Mouse (Mus musculus) heart, embryonic 15.5 days (tissue): ENCODE results near the gene Klhl13. TPM values are rescaled to one million over a fixed set of nuclear protein-coding genes. Genes with fewer than 3 reads are reported as not detected.

Experiments used
- ATAC-seq: fragments of 200-750 bp; cut with Nextera tagmentation; replicated peaks from 2 replicates; pipeline ENCODE4 v1.8.0; 2017; ENCODE audit warnings: low read depth, moderate TSS enrichment; ENCODE audit not compliant: insufficient number of reproducible peaks, insufficient read depth, low FRiP score
- H3K27ac ChIP-seq: fragments of 300-500 bp; sonication (generic); 2 replicates; pipeline ENCODE4 v1.5.1; 2015; ENCODE audit warnings: mild to moderate bottlenecking, inconsistent platforms
- H3K27me3 ChIP-seq: fragments of 300-500 bp; sonication (generic); 2 replicates; pipeline ENCODE4 v1.6.1; 2015; ENCODE audit warnings: inconsistent platforms
- H3K36me3 ChIP-seq: fragments of 300-500 bp; sonication (generic); 2 replicates; pipeline ENCODE4 v1.6.1; 2015; ENCODE audit warnings: mild to moderate bottlenecking, inconsistent platforms
- H3K4me1 ChIP-seq: fragments of 300-500 bp; sonication (generic); replicated peaks from 2 replicates; pipeline ENCODE4 v1.6.1; 2015; ENCODE audit warnings: inconsistent platforms
- H3K4me2 ChIP-seq: fragments of 300-500 bp; sonication (generic); 2 replicates; pipeline ENCODE4 v1.6.1; 2015; ENCODE audit warnings: inconsistent platforms, mild to moderate bottlenecking, moderate library complexity
- H3K4me3 ChIP-seq: fragments of 300-500 bp; sonication (generic); 2 replicates; pipeline ENCODE4 v1.5.1; 2015; ENCODE audit warnings: mild to moderate bottlenecking, inconsistent platforms
- H3K9ac ChIP-seq: fragments of 300-500 bp; sonication (generic); 2 replicates; pipeline ENCODE4 v1.6.1; 2015; ENCODE audit warnings: mild to moderate bottlenecking, inconsistent platforms
- H3K9me3 ChIP-seq: fragments of 300-500 bp; sonication (generic); replicated peaks from 2 replicates; pipeline ENCODE4 v1.6.1; 2016; ENCODE audit warnings: inconsistent platforms
- WGBS: fragments of 180-500 bp; shearing (Covaris S2); methylation state at CpG from one replicate; pipeline ENCODE4 v1.1.7; 2015; ENCODE audit warnings: mixed read lengths; 5-methylcytosine and 5-hydroxymethylcytosine counted together
- polyA plus RNA-seq: library from polyadenylated mRNA; unstranded; fragments of >200 nt; fragmentation: Nextera tagmentation; extraction: Ambion mirVana; gene quantifications from 2 replicates; pipeline ENCODE4 v1.2.1, GENCODE M21; 2015

The Klhl13 gene
- polyA plus RNA-seq, result 69.7 and 72.3 TPM in 2 replicates

DNA sequence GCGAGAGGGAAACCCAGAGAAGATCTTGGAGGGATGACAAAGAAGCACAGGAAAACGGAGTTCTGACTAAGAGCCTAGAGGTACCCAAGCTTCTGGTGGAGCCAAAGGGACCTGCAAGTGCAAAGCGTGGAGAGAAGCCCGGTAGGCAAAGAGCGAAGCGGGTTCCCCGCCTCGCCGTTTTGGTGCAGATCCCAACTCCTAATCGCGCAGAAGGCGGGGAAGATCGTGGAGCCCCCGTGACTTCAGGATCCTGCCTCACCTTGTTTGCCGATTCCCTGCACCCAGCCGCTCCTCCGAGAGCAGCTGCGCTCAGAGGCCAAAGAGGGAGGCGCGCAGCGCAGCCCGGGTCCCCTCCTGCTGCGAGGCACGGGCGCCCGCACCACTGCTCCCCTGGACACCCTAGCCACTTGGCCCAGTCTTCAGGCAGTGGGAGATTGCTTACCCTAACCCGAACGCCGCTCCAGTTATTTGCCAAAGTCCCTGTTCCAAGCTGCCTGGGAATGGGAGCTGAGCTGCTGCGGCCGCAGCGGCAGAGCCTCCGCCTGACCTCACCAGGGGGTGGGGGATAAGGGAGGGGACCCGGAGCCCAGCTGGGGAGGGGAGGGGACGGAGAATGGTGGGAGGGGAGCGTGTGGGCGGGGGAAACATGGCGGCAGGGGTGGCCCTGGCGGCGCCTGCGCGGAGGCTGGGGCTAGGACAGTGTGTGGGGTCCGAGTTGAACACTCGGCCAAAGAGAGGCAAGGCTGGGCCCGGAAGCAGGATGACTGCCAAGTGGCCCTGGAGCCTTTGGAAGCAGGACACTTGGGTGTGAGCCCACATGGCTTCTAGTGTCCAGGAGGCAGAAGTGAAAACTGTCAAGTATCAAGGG lies at the start of gene Klhl13:
Gene Klhl13 (minus strand): TSS at position 569 of the 868 bp plus-strand sequence.
- Histone ChIP-seq H3K4me3 (peak within 1 kb of the TSS; percentile 66), H3K27me3 (no peaks in the 10 kb centered on the region), H3K36me3 (no peaks in the 10 kb centered on the region), H3K9me3 (no peaks in the 10 kb centered on the region), H3K27ac (peak within 1 kb of the TSS; percentile 90), H3K9ac (peak within 1 kb of the TSS; percentile 64), H3K4me1 (no peaks in the 10 kb centered on the region), H3K4me2 (peak within 1 kb of the TSS; percentile 59)
- WGBS, result 6% methylated on average over 45 of the region's 45 CpGs
- ATAC-seq, result peak; percentile 92

GRCm38 (mm10) chrX:23409296-23410149 lies 44.6 kb upstream of the Klhl13 start:
- Histone ChIP-seq H3K27me3 (no peaks in the 10 kb centered on the region), H3K9me3 (no peaks in the 10 kb centered on the region), H3K4me2 (no peak overlapping the region), H3K4me1 (no peaks in the 10 kb centered on the region), H3K9ac (no peak overlapping the region), H3K36me3 (no peaks in the 10 kb centered on the region), H3K27ac (no peak overlapping the region), H3K4me3 (no peak overlapping the region)
- ATAC-seq, result no peak
- WGBS, result 51% methylated on average over 4 of the region's 4 CpGs

- no peaks in the 10 kb centered on the region for H3K27me3 ChIP-seq
- no peak overlapping the region for H3K9ac ChIP-seq
- no peak overlapping the region for H3K27ac ChIP-seq
- no peak for ATAC-seq
- no peaks in the 10 kb centered on the region for H3K4me1 ChIP-seq
- H3K4me2 ChIP-seq, result no peak overlapping the region
- WGBS, result 57% methylated on average over 4 of the region's 4 CpGs
- no peak overlapping the region for H3K4me3 ChIP-seq
- H3K9me3 ChIP-seq, result no peaks in the 10 kb centered on the region
- no peaks in the 10 kb centered on the region for H3K36me3 ChIP-seq
Observed at GRCm38 (mm10) chrX:23388716-23389115, 23.8 kb upstream of the Klhl13 start.

GRCm38 (mm10) chrX:23363441-23363840 lies 1.4 kb downstream of the Klhl13 start:
- Histone ChIP-seq H3K36me3 (no peaks in the 10 kb centered on the region), H3K4me3 (peak overlapping the region; percentile 66), H3K27me3 (no peaks in the 10 kb centered on the region), H3K4me2 (peak overlapping the region; percentile 59), H3K4me1 (no peaks in the 10 kb centered on the region), H3K9me3 (no peaks in the 10 kb centered on the region), H3K9ac (peak overlapping the region; percentile 1; the same call in 1 of the 2 replicates), H3K27ac (no peak overlapping the region)
- ATAC-seq, result no peak
- WGBS, result 40% methylated on average over 6 of the region's 6 CpGs

- H3K4me1 ChIP-seq, result no peaks in the 10 kb centered on the region
- WGBS, result 76% methylated on average over 3 of the region's 3 CpGs
- H3K27me3 ChIP-seq, result no peaks in the 10 kb centered on the region
- H3K36me3 ChIP-seq, result no peaks in the 10 kb centered on the region
- H3K9me3 ChIP-seq, result no peaks in the 10 kb centered on the region
- H3K27ac ChIP-seq, result no peak overlapping the region
- no peak overlapping the region for H3K4me2 ChIP-seq
- H3K9ac ChIP-seq, result no peak overlapping the region
- H3K4me3 ChIP-seq, result no peak overlapping the region
- no peak for ATAC-seq
Observed at GRCm38 (mm10) chrX:23360446-23360845, 4.4 kb downstream of the Klhl13 start.

- Histone ChIP-seq H3K4me2 (no peak overlapping the region), H3K36me3 (no peaks in the 10 kb centered on the region), H3K9me3 (no peaks in the 10 kb centered on the region), H3K27me3 (no peaks in the 10 kb centered on the region), H3K4me1 (no peaks in the 10 kb centered on the region), H3K4me3 (no peak overlapping the region), H3K9ac (no peak overlapping the region), H3K27ac (no peak overlapping the region)
- ATAC-seq, result no peak
- 80% methylated on average over 1 of the region's 1 CpGs for WGBS
Observed at GRCm38 (mm10) chrX:23350083-23350482, 14.8 kb downstream of the Klhl13 start.

GRCm38 (mm10) chrX:23328116-23328515 lies 36.8 kb downstream of the Klhl13 start:
- H3K27ac ChIP-seq, result no peak overlapping the region
- no peak for ATAC-seq
- WGBS, result 73% methylated on average over 1 of the region's 1 CpGs
- H3K27me3 ChIP-seq, result no peaks in the 10 kb centered on the region
- H3K4me2 ChIP-seq, result no peak overlapping the region
- no peak overlapping the region for H3K4me3 ChIP-seq
- H3K36me3 ChIP-seq, result no peaks in the 10 kb centered on the region
- no peaks in the 10 kb centered on the region for H3K4me1 ChIP-seq
- no peaks in the 10 kb centered on the region for H3K9me3 ChIP-seq
- no peak overlapping the region for H3K9ac ChIP-seq

- Histone ChIP-seq H3K27ac (no peak overlapping the region), H3K4me3 (no peak overlapping the region), H3K36me3 (no peaks in the 10 kb centered on the region)
Observed at GRCm38 (mm10) chrX:23318857-23319256, 46.0 kb downstream of the Klhl13 start.

DNA sequence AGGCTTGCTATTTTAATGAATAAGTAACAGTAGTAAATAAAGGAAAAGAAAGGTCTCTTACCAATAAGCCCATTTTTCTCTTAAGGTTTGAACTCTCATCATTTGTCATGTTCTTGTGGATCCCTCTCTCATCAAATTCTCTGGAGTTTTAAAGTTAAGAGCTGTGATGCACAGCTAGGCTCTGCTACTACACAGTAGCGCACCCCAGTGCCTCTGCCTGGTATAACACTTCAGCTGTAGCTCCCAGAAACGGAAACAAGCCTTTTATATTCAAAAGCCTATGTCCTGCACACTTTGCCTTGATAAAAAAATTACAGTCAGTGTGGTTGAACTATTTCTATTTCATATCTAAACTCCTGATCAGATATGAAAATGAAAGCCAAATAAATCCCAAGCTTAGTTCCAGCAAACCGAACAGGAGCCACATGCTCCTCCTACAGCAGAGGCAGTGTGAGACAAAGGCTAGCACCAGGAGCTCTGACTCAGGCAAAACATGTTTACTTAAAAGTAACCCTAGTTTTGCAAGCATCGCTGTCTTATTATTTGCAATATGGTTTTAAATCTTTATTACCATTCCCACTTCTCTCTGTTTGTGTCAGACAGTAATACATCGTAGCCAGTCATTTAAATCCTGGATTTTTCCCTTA lies 68.8 kb downstream of the Klhl13 start:
- H3K36me3 ChIP-seq, result no peaks in the 10 kb centered on the region
- H3K9me3 ChIP-seq, result no peaks in the 10 kb centered on the region
- no peak for ATAC-seq
- no peak overlapping the region for H3K9ac ChIP-seq
- H3K27ac ChIP-seq, result no peak overlapping the region
- 36% methylated on average over 5 of the region's 5 CpGs for WGBS
- no peak overlapping the region for H3K4me2 ChIP-seq
- no peak overlapping the region for H3K4me3 ChIP-seq
- H3K4me1 ChIP-seq, result no peaks in the 10 kb centered on the region
- no peaks in the 10 kb centered on the region for H3K27me3 ChIP-seq

More at GRCm38 (mm10) chrX:23318857-23319256, 46.0 kb downstream of the Klhl13 start:
- ATAC-seq, result no peak
- no peaks in the 10 kb centered on the region for H3K4me1 ChIP-seq
- no peak overlapping the region for H3K4me2 ChIP-seq
- H3K9me3 ChIP-seq, result no peaks in the 10 kb centered on the region
- no peaks in the 10 kb centered on the region for H3K27me3 ChIP-seq
- H3K9ac ChIP-seq, result no peak overlapping the region

- Histone ChIP-seq H3K36me3 (no peaks in the 10 kb centered on the region), H3K9me3 (no peaks in the 10 kb centered on the region), H3K9ac (no peak overlapping the region), H3K27ac (peak overlapping the region; percentile 6; the same call in 1 of the 2 replicates), H3K4me1 (no peaks in the 10 kb centered on the region), H3K4me2 (peak overlapping the region; percentile 43), H3K27me3 (no peaks in the 10 kb centered on the region), H3K4me3 (peak overlapping the region; percentile 24)
- 33% methylated on average over 10 of the region's 10 CpGs for WGBS
- ATAC-seq, result no peak
Observed at GRCm38 (mm10) chrX:23285442-23285817, 79.5 kb downstream of the Klhl13 start.
